Mouse (Mus musculus) CD4-positive, CD25-positive, alpha-beta regulatory T cell, adult 4 months (primary cell): ENCODE results near the gene Ggta1. TPM values are rescaled to one million over a fixed set of nuclear protein-coding genes. Genes with fewer than 3 reads are reported as not detected.

Source experiments
- ATAC-seq: one replicate; pipeline ENCODE4 v1.8.0; 2017
- polyA plus RNA-seq, 2 experiments: library from polyadenylated mRNA; unstranded; fragments of 100-300 nt; shearing (Covaris generic); gene quantifications; one replicate each; pipeline ENCODE4 v1.2.1; 2017

The Ggta1 gene
- polyA plus RNA-seq, 2 experiments from 2014 or later: 19.3 to 28.4 TPM

- ATAC-seq: peak; percentile 92
These were observed 65.3 kb downstream of the Ggta1 start for GRCm38 (mm10) chr2:35397590-35398173.

GRCm38 (mm10) chr2:35397096-35397495, 65.9 kb downstream of the Ggta1 start, which contains the start of gene 4930402F06Rik:
4930402F06Rik (minus strand) TSS chr2:35397175.
- no peak for ATAC-seq

- ATAC-seq: no peak
These were observed 77.6 kb downstream of the Ggta1 start for GRCm38 (mm10) chr2:35385441-35385871.

GRCm38 (mm10) chr2:35379306-35379705, 83.7 kb downstream of the Ggta1 start:
- ATAC-seq: no peak

- no peak for ATAC-seq
These were observed 85.4 kb downstream of the Ggta1 start for GRCm38 (mm10) chr2:35377600-35377999.

- no peak for ATAC-seq
These were observed 90.0 kb downstream of the Ggta1 start for GRCm38 (mm10) chr2:35373003-35373402.

- no peak for ATAC-seq
These were observed 92.3 kb downstream of the Ggta1 start for GRCm38 (mm10) chr2:35370686-35371085.

GRCm38 (mm10) chr2:35367629-35368028, 95.4 kb downstream of the Ggta1 start, which contains the start of gene 4930568D16Rik:
4930568D16Rik (minus strand) TSS chr2:35367729.
- ATAC-seq: no peak

Other genes starting within 250 kb of the Ggta1 start
- gene Gsn, start 206.9 kb downstream of the Ggta1 start, polyA plus RNA-seq: 10 to 100 TPM; 27.3 to 33.1 TPM
- 1 to 10 TPM; 2.6 to 3.6 TPM for gene Stom, start 126.3 kb downstream of the Ggta1 start, polyA plus RNA-seq
- not detected for gene 4930568D16Rik, start 95.5 kb downstream of the Ggta1 start, polyA plus RNA-seq
- gene 4930402F06Rik, start 66.1 kb downstream of the Ggta1 start, polyA plus RNA-seq: not detected
- gene Dab2ip, start 95.0 kb upstream of the Ggta1 start, polyA plus RNA-seq: under 1 TPM; 0.30 to 0.53 TPM